Mouse (Mus musculus) midbrain, embryonic 16.5 days (tissue): ENCODE data around the gene Gls. TPM values are rescaled to one million over a fixed set of nuclear protein-coding genes. Genes with fewer than 3 reads are reported as not detected.
A peak's percentile ranks its signal among the peaks of the same experiment; 100 is the strongest.

Experiments used
- ATAC-seq: fragments of 200-750 bp; cut with Nextera tagmentation; 2 replicates; pipeline ENCODE4 v1.8.0; 2017; ENCODE audit warnings: moderate TSS enrichment
- H3K27ac ChIP-seq: fragments of 300-500 bp; sonication (generic); 2 replicates; pipeline ENCODE4 v1.5.1; 2014; ENCODE audit warnings: mild to moderate bottlenecking, low read length, mixed read lengths
- H3K27me3 ChIP-seq: fragments of 300-500 bp; sonication (generic); 2 replicates; pipeline ENCODE4 v1.6.1; 2014; ENCODE audit warnings: low read depth, low read length, mixed read lengths; ENCODE audit not compliant: control insufficient read depth, insufficient read depth
- H3K36me3 ChIP-seq: fragments of 300-500 bp; sonication (generic); 2 replicates; pipeline ENCODE4 v1.6.1; 2014; ENCODE audit warnings: mild to moderate bottlenecking, low read length, moderate library complexity, mixed read lengths; ENCODE audit not compliant: control insufficient read depth, insufficient read depth
- H3K4me1 ChIP-seq: fragments of 300-500 bp; sonication (generic); 2 replicates; pipeline ENCODE4 v1.6.1; 2014; ENCODE audit warnings: mild to moderate bottlenecking, low read length, mixed read lengths; ENCODE audit not compliant: control insufficient read depth, insufficient read depth
- H3K4me2 ChIP-seq: fragments of 300-500 bp; sonication (generic); 2 replicates; pipeline ENCODE4 v1.6.1; 2014; ENCODE audit warnings: mild to moderate bottlenecking, low read length, mixed read lengths
- H3K4me3 ChIP-seq: fragments of 300-500 bp; sonication (generic); 2 replicates; pipeline ENCODE4 v1.5.1; 2014; ENCODE audit warnings: low read depth, mild to moderate bottlenecking, low read length, moderate library complexity, mixed read lengths
- H3K9ac ChIP-seq: fragments of 300-500 bp; sonication (generic); 2 replicates; pipeline ENCODE4 v1.6.1; 2014; ENCODE audit warnings: low read depth, low read length, mixed read lengths
- H3K9me3 ChIP-seq: fragments of 300-500 bp; sonication (generic); replicated peaks from 2 replicates; pipeline ENCODE4 v1.6.1; 2014; ENCODE audit warnings: mild to moderate bottlenecking, low read length, mixed read lengths; ENCODE audit not compliant: control insufficient read depth, poor library complexity, severe bottlenecking
- WGBS: fragments of 180-500 bp; shearing (Covaris S2); extraction: QIAGEN DNeasy Blood & Tissue Kit; methylation state at CpG from one replicate; pipeline ENCODE4 v1.1.7; 2014; 5-methylcytosine and 5-hydroxymethylcytosine counted together
- polyA plus RNA-seq: library from polyadenylated mRNA; unstranded; fragments of >200 nt; fragmentation: Nextera tagmentation; extraction: Ambion mirVana; gene quantifications from 2 replicates; pipeline ENCODE4 v1.2.1, GENCODE M21; 2015

The Gls gene
- polyA plus RNA-seq, 1 experiment from 2014 or later, result 35.0 TPM

- H3K4me3 ChIP-seq, result no peak overlapping the region
- H3K36me3 ChIP-seq, result peaks cover under 1% of the 10 kb centered on the region
- no peak overlapping the region for H3K4me2 ChIP-seq
- H3K4me1 ChIP-seq, result no peaks in the 10 kb centered on the region
- no peaks in the 10 kb centered on the region for H3K9me3 ChIP-seq
- ATAC-seq, result no peak
- no peak overlapping the region for H3K27ac ChIP-seq
- no peaks in the 10 kb centered on the region for H3K27me3 ChIP-seq
- H3K9ac ChIP-seq, result no peak overlapping the region
These were observed 16.3 kb downstream of the Gls start for GRCm38 (mm10) chr1:52216766-52217165.

GRCm38 (mm10) chr1:52182992-52183391 is 50.0 kb downstream of the Gls start:
- Histone ChIP-seq H3K36me3 (no peaks in the 10 kb centered on the region; the same call in 1 of the 2 replicates), H3K27ac (no peak overlapping the region), H3K4me3 (no peak overlapping the region), H3K27me3 (no peaks in the 10 kb centered on the region), H3K4me2 (no peak overlapping the region), H3K9ac (no peak overlapping the region), H3K9me3 (no peaks in the 10 kb centered on the region), H3K4me1 (no peaks in the 10 kb centered on the region)
- 94% methylated on average over 2 of the region's 2 CpGs for WGBS
- ATAC-seq, result no peak

- Histone ChIP-seq H3K4me2 (no peak overlapping the region), H3K27me3 (no peaks in the 10 kb centered on the region), H3K9ac (no peak overlapping the region), H3K9me3 (no peaks in the 10 kb centered on the region), H3K4me1 (no peaks in the 10 kb centered on the region), H3K4me3 (no peak overlapping the region), H3K27ac (no peak overlapping the region), H3K36me3 (no peaks in the 10 kb centered on the region)
- ATAC-seq, result no peak
These were observed 51.0 kb downstream of the Gls start for GRCm38 (mm10) chr1:52181994-52182393.

GRCm38 (mm10) chr1:52179939-52180568 is 53.0 kb downstream of the Gls start:
- H3K9ac ChIP-seq, result no peak overlapping the region
- H3K27me3 ChIP-seq, result no peaks in the 10 kb centered on the region
- H3K4me1 ChIP-seq, result no peaks in the 10 kb centered on the region
- ATAC-seq, result no peak
- no peak overlapping the region for H3K27ac ChIP-seq
- H3K4me2 ChIP-seq, result no peak overlapping the region
- WGBS, result 95% methylated on average over 9 of the region's 9 CpGs
- H3K4me3 ChIP-seq, result no peak overlapping the region
- H3K9me3 ChIP-seq, result no peaks in the 10 kb centered on the region
- H3K36me3 ChIP-seq, result no peaks in the 10 kb centered on the region

GRCm38 (mm10) chr1:52176999-52177398 is 56.0 kb downstream of the Gls start:
- ATAC-seq, result no peak
- H3K4me2 ChIP-seq, result no peak overlapping the region
- H3K9me3 ChIP-seq, result no peaks in the 10 kb centered on the region
- no peaks in the 10 kb centered on the region for H3K4me1 ChIP-seq
- 79% methylated on average over 2 of the region's 2 CpGs for WGBS
- H3K36me3 ChIP-seq, result no peaks in the 10 kb centered on the region
- no peak overlapping the region for H3K9ac ChIP-seq
- H3K27ac ChIP-seq, result no peak overlapping the region
- H3K27me3 ChIP-seq, result no peaks in the 10 kb centered on the region
- no peak overlapping the region for H3K4me3 ChIP-seq

- H3K4me2 ChIP-seq, result no peak overlapping the region
- no peak overlapping the region for H3K9ac ChIP-seq
- no peak overlapping the region for H3K27ac ChIP-seq
- H3K4me1 ChIP-seq, result no peaks in the 10 kb centered on the region
- H3K36me3 ChIP-seq, result no peaks in the 10 kb centered on the region
- H3K27me3 ChIP-seq, result no peaks in the 10 kb centered on the region
- ATAC-seq, result 0 out of 2 replicates have a peak, but pooled peaks have one; percentile 26
- 63% methylated on average over 3 of the region's 3 CpGs for WGBS
- no peaks in the 10 kb centered on the region for H3K9me3 ChIP-seq
- no peak overlapping the region for H3K4me3 ChIP-seq
These were observed 57.0 kb downstream of the Gls start for GRCm38 (mm10) chr1:52175983-52176382.

GRCm38 (mm10) chr1:52175321-52175720 is 57.7 kb downstream of the Gls start:
- Histone ChIP-seq H3K9ac (no peak overlapping the region), H3K4me1 (no peaks in the 10 kb centered on the region), H3K36me3 (no peaks in the 10 kb centered on the region), H3K4me3 (no peak overlapping the region), H3K27me3 (no peaks in the 10 kb centered on the region), H3K27ac (no peak overlapping the region), H3K4me2 (no peak overlapping the region), H3K9me3 (no peaks in the 10 kb centered on the region)
- no peak for ATAC-seq
- WGBS, result 69% methylated on average over 5 of the region's 5 CpGs

GRCm38 (mm10) chr1:52171271-52171670 is 61.8 kb downstream of the Gls start:
- Histone ChIP-seq H3K4me2 (no peak overlapping the region), H3K4me1 (no peaks in the 10 kb centered on the region), H3K4me3 (no peak overlapping the region), H3K27ac (no peak overlapping the region; the same call in 1 of the 2 replicates), H3K9me3 (no peaks in the 10 kb centered on the region), H3K36me3 (peaks cover 2% of the 10 kb centered on the region; the same call in 1 of the 2 replicates), H3K9ac (no peak overlapping the region), H3K27me3 (no peaks in the 10 kb centered on the region)
- ATAC-seq, result peak; percentile 14; the same call in 1 of the 2 replicates
- WGBS, result 62% methylated on average over 8 of the region's 8 CpGs

GRCm38 (mm10) chr1:52170747-52171146 is 62.3 kb downstream of the Gls start:
- no peak overlapping the region for H3K4me3 ChIP-seq
- no peaks in the 10 kb centered on the region for H3K27me3 ChIP-seq
- H3K36me3 ChIP-seq, result peaks cover 4% of the 10 kb centered on the region; the same call in 1 of the 2 replicates
- H3K9ac ChIP-seq, result no peak overlapping the region
- H3K27ac ChIP-seq, result no peak overlapping the region
- H3K4me1 ChIP-seq, result no peaks in the 10 kb centered on the region
- no peaks in the 10 kb centered on the region for H3K9me3 ChIP-seq
- no peak overlapping the region for H3K4me2 ChIP-seq
- 79% methylated on average over 7 of the region's 7 CpGs for WGBS
- peak; percentile 12; the same call in 1 of the 2 replicates for ATAC-seq
